Mouse (Mus musculus) gastrocnemius, postnatal 4 days (tissue): ENCODE results near the gene Ttll11. TPM values are rescaled to one million over a fixed set of nuclear protein-coding genes. Genes with fewer than 3 reads are reported as not detected.

Source experiments
- total RNA-seq, 2 experiments: library from RNA; stranded (reverse); gene quantifications; 2 replicates each; pipeline ENCODE4 v1.2.3; 2021

Gene Ttll11
- total RNA-seq, 2 experiments from 2014 or later, result 3.4 to 5.8 TPM

Other genes with a start within 250 kb of the Ttll11 start
- 100 to 1,000 TPM; 249 to 250 TPM for gene Ndufa8, start 69.5 kb upstream of the Ttll11 start, total RNA-seq
- gene Morn5, start 69.5 kb upstream of the Ttll11 start, total RNA-seq, result not detected
- 1 to 10 TPM; 6.5 to 8.0 TPM for gene Lhx6, start 125.5 kb upstream of the Ttll11 start, total RNA-seq
- gene Mrrf, start 156.5 kb upstream of the Ttll11 start, total RNA-seq, result 10 to 100 TPM; 24.0 to 25.4 TPM
- 10 to 100 TPM; 33.6 to 36.8 TPM for gene Rbm18, start 156.9 kb upstream of the Ttll11 start, total RNA-seq